Mouse (Mus musculus) megakaryocyte, embryonic 14.5 days (primary cell): ENCODE measurements at regions not wholly inside any gene's neighbourhood (a gene's known extent, or its start where the extent isn't known, plus 50 kb on each side); places are given as distances from the start of the nearest gene placed in this dataset.

Experiments used
- FLI1 ChIP-seq: IDR thresholded peaks from 2 replicates; pipeline ENCODE4 v1.6.1; 2012; ENCODE audit warnings: low read length, inconsistent platforms, mixed read lengths
- GATA1 ChIP-seq: IDR thresholded peaks from 3 replicates; pipeline ENCODE4 v1.6.1; 2012; ENCODE audit warnings: mixed read lengths, low read length, inconsistent platforms, borderline replicate concordance

DNA sequence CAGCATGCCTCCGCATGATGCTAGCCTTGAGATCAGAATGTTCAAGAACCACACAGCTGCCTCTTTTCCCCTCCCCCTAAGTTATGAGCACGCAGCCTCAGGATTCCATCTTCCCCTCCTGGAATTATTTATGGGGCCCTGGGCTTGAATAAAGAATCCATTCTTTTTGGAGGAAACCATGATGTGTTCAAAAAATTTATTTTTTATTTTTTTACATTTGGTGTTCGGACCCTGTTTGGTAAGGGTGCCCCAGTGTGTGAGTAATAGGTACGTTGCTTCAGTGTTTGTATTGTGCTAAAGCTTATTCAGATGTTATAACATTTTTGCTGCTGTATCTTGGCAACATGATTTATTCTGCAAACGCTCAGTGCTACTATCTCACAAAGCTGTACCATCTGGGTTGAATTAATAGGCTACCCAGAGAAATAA, 147.8 kb upstream of the Tox3 start:
- TF ChIP-seq GATA1: no peak
- no peak for TF ChIP-seq FLI1
